Mouse (Mus musculus) brain, adult 10 weeks (tissue): Measurements from ENCODE around the gene Ifi211. TPM values are rescaled to one million over a fixed set of nuclear protein-coding genes. Genes with fewer than 3 reads are reported as not detected.

Experiments
- polyA plus RNA-seq: library from polyadenylated mRNA; stranded (reverse); fragments of 350-450 nt; fragmentation: Illumina TruSeq; extraction: RNeasy Lipid Tissue Mini Kit (QIAGEN cat#74804); gene quantifications from one replicate; pipeline ENCODE4 v1.2.3, GENCODE M21; 2015; ENCODE audit warnings: low read depth, low replicate concordance

Gene Ifi211
- not detected for polyA plus RNA-seq

GRCm38 (mm10) chr1:173912548-173913255 lies at the start of gene Ifi211:
Gene Ifi211, minus strand, starts transcription at chr1:173913046.

DNA sequence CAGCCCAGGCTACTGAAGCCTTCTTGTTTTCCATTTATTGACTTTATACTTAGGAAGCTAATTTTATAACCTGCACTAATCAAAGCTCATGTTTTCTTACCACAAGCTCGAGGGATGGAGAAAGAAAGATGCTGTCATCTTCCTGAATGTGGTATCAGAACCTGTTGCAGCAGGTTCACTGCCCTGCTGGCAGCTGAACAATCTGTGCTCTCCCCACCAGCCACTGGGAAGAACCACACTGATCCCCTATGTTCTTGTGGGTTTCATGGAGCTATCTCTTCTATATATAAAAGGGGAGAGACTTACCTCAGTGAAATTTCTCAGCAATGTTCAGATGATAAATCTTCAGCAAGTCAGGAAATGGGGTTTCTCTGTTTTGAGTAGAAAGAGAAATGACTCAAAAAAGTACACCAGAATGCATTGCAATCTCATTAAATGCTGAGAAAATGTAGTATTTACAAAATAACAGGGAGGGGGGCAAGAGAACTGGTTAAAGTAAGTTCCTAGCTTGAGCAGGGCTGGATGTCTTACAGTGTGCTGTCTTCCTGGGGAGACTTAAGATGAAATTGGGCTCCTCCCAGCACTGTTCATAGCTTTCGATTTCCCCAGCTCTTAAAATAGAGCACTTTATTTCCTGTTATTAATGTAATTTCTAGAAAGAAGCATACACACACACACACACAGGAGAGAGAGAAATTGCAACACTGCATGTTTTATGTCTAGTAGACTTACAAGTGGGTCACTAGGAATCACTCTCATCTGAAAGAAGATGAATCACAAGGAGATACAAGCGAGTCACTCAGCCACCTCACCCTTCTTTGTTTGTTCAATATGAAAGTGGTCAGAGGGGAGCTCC lies 29.3 kb upstream of the Ifi211 start, which contains the start of the genes Mndal and Ifi203:
TSS of gene Mndal (minus strand) at position 568 of the 856 bp plus-strand sequence.
TSS of gene Ifi203 (minus strand) at position 749 of the 856 bp plus-strand sequence.

Other genes with a start within 250 kb of the Ifi211 start
- not detected for gene Ifi208, start 239.4 kb downstream of the Ifi211 start, polyA plus RNA-seq
- gene Ifi207, start 171.3 kb downstream of the Ifi211 start, polyA plus RNA-seq: 0.33 TPM
- 0.22 TPM for gene Ifi204, start 146.1 kb downstream of the Ifi211 start, polyA plus RNA-seq
- gene Mndal, start 29.4 kb upstream of the Ifi211 start, polyA plus RNA-seq: 3.9 TPM
- gene Ifi203, start 29.6 kb upstream of the Ifi211 start, polyA plus RNA-seq: 2.4 TPM
- gene Ifi202b, start 69.7 kb upstream of the Ifi211 start, polyA plus RNA-seq: not detected
- gene Ifi205, start 118.8 kb upstream of the Ifi211 start, polyA plus RNA-seq: not detected
- not detected for gene Olfr433, start 127.7 kb upstream of the Ifi211 start, polyA plus RNA-seq
- not detected for gene Olfr432, start 136.2 kb upstream of the Ifi211 start, polyA plus RNA-seq
- gene Olfr430, start 153.6 kb upstream of the Ifi211 start, polyA plus RNA-seq: not detected
- not detected for gene Olfr429, start 171.3 kb upstream of the Ifi211 start, polyA plus RNA-seq
- not detected for gene Olfr427, start 183.8 kb upstream of the Ifi211 start, polyA plus RNA-seq
- not detected for gene Olfr231, start 208.1 kb upstream of the Ifi211 start, polyA plus RNA-seq
- not detected for gene Olfr424, start 218.5 kb upstream of the Ifi211 start, polyA plus RNA-seq
- not detected for gene Olfr420, start 242.6 kb upstream of the Ifi211 start, polyA plus RNA-seq